In the genomic region with DNA sequence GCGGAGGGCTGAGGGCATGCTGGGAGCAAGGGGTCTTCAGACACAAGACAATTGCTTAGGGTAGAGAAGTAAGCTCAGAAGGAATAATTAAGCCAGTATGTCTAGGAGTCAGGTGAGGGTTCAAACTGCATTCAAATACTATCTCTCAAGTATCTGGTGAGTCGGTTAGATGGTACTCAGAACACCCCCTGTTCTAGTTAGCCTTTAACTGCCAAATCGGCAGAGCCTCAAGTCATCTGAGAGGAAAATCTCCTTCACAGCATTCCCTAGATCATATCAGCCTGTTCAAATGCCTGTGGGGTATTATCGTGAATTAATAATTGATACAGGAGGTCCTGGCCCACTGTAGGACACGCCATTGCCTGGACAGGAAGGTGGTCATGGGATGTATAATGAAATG, we compare ENCODE assay signal across 21 mouse cellular contexts.
"Had no signal": no experiment of that assay in that cellular context is flagged by ENCODE, and none has a peak within 500 bp of the region (broad histone marks: within the 10 kb centered on the region; RNA-seq: fewer than 3 reads in every experiment).

No protein-coding gene starts in this region.

- H3K36me3 ChIP-seq: intestine, embryonic 15.5 days; limb, embryonic 12.5 days; limb, embryonic 15.5 days; midbrain, embryonic 12.5 days; midbrain, embryonic 15.5 days; neural tube, embryonic 12.5 days; neural tube, embryonic 15.5 days had no signal

- H3K9ac ChIP-seq: intestine, embryonic 15.5 days; limb, embryonic 12.5 days; limb, embryonic 15.5 days; liver, embryonic 14.5 days; liver, postnatal 0 days; lung, embryonic 14.5 days; midbrain, embryonic 12.5 days; midbrain, embryonic 15.5 days; neural tube, embryonic 12.5 days; neural tube, embryonic 15.5 days had no signal

- H3K27ac ChIP-seq: intestine, embryonic 15.5 days; liver, embryonic 14.5 days; macrophage; midbrain, embryonic 12.5 days; midbrain, embryonic 15.5 days; neural tube, embryonic 12.5 days; neural tube, embryonic 15.5 days; stomach, postnatal 0 days had no signal

- H3K9me3 ChIP-seq: intestine, embryonic 15.5 days; limb, embryonic 15.5 days; midbrain, embryonic 12.5 days; midbrain, embryonic 15.5 days; neural tube, embryonic 12.5 days; neural tube, embryonic 15.5 days had no signal

- ATAC-seq: intestine, embryonic 15.5 days; liver, postnatal 0 days; lung, postnatal 0 days; midbrain, embryonic 15.5 days had no signal

- DNase-seq: kidney, adult 11 months; kidney, postnatal 14 days; left cerebral cortex, postnatal 4 days; liver, postnatal 0 days; lung, embryonic 14.5 days; right cerebral cortex, adult 18-20 months; right cerebral cortex, postnatal 14 days; right cerebral cortex, postnatal 4 days; thymus, adult 2 months had no signal

- H3K4me3 ChIP-seq: intestine, embryonic 15.5 days; limb, embryonic 12.5 days; limb, embryonic 15.5 days; midbrain, embryonic 12.5 days; midbrain, embryonic 15.5 days; neural tube, embryonic 12.5 days; neural tube, embryonic 15.5 days had no signal

- H3K27me3 ChIP-seq: intestine, embryonic 15.5 days; limb, embryonic 12.5 days; limb, embryonic 15.5 days; midbrain, embryonic 12.5 days; midbrain, embryonic 15.5 days; neural tube, embryonic 12.5 days; neural tube, embryonic 15.5 days had no signal

- H3K4me2 ChIP-seq: intestine, embryonic 15.5 days; limb, embryonic 12.5 days; limb, embryonic 15.5 days; liver, embryonic 11.5 days; lung, embryonic 14.5 days; midbrain, embryonic 12.5 days; midbrain, embryonic 15.5 days; neural tube, embryonic 12.5 days; neural tube, embryonic 15.5 days had no signal

- H3K4me1 ChIP-seq: midbrain, embryonic 12.5 days; midbrain, embryonic 15.5 days; neural tube, embryonic 12.5 days; neural tube, embryonic 15.5 days had no signal
